Mouse (Mus musculus) midbrain, embryonic 12.5 days (tissue): ENCODE results near the gene Spink4. TPM values are rescaled to one million over a fixed set of nuclear protein-coding genes. Genes with fewer than 3 reads are reported as not detected.

Source experiments
- ATAC-seq: fragments of 200-750 bp; cut with Nextera tagmentation; 2 replicates; pipeline ENCODE4 v1.8.0; 2017; ENCODE audit warnings: low read depth, moderate TSS enrichment, moderate library complexity; ENCODE audit not compliant: low FRiP score
- H3K27ac ChIP-seq: fragments of 300-500 bp; sonication (generic); replicated peaks from 2 replicates; pipeline ENCODE4 v1.5.1; 2016; ENCODE audit warnings: mild to moderate bottlenecking
- H3K27me3 ChIP-seq: fragments of 300-500 bp; sonication (generic); 2 replicates; pipeline ENCODE4 v1.6.1; 2016; ENCODE audit warnings: mild to moderate bottlenecking
- H3K36me3 ChIP-seq: fragments of 300-500 bp; sonication (generic); 2 replicates; pipeline ENCODE4 v1.6.1; 2016
- H3K4me1 ChIP-seq: fragments of 300-500 bp; sonication (generic); 2 replicates; pipeline ENCODE4 v1.6.1; 2016
- H3K4me2 ChIP-seq: fragments of 300-500 bp; sonication (generic); replicated peaks from 2 replicates; pipeline ENCODE4 v1.6.1; 2016; ENCODE audit warnings: mild to moderate bottlenecking, moderate library complexity
- H3K4me3 ChIP-seq: fragments of 300-500 bp; sonication (generic); 2 replicates; pipeline ENCODE4 v1.5.1; 2016; ENCODE audit warnings: mild to moderate bottlenecking
- H3K9ac ChIP-seq: fragments of 300-500 bp; sonication (generic); replicated peaks from 2 replicates; pipeline ENCODE4 v1.6.1; 2016; ENCODE audit warnings: mild to moderate bottlenecking, moderate library complexity
- H3K9me3 ChIP-seq: fragments of 300-500 bp; sonication (generic); 2 replicates; pipeline ENCODE4 v1.6.1; 2016; ENCODE audit warnings: mild to moderate bottlenecking
- WGBS: fragments of 180-500 bp; shearing (Covaris S2); methylation state at CpG from one replicate; pipeline ENCODE4 v1.1.7; 2016; 5-methylcytosine and 5-hydroxymethylcytosine counted together
- polyA plus RNA-seq: library from polyadenylated mRNA; unstranded; fragments of >200 nt; fragmentation: Nextera tagmentation; extraction: Ambion mirVana; gene quantifications from 2 replicates; pipeline ENCODE4 v1.2.1, GENCODE M21; 2016

Spink4 gene
- polyA plus RNA-seq, 1 experiment from 2014 or later: not detected

GRCm38 (mm10) chr4:40943651-40944050 is 23.8 kb downstream of the Spink4 start:
- H3K9me3 ChIP-seq: no peaks in the 10 kb centered on the region
- no peak overlapping the region for H3K9ac ChIP-seq
- H3K36me3 ChIP-seq: peaks cover 71% of the 10 kb centered on the region
- no peak overlapping the region for H3K27ac ChIP-seq
- H3K4me2 ChIP-seq: no peak overlapping the region
- H3K27me3 ChIP-seq: no peaks in the 10 kb centered on the region
- no peak overlapping the region for H3K4me3 ChIP-seq
- ATAC-seq: no peak
- peaks cover 14% of the 10 kb centered on the region for H3K4me1 ChIP-seq
- WGBS: over 99% methylated on average over 5 of the region's 5 CpGs

- H3K9ac ChIP-seq: peak overlapping the region; percentile 84
- peaks cover 22% of the 10 kb centered on the region for H3K4me1 ChIP-seq
- peaks cover 52% of the 10 kb centered on the region for H3K36me3 ChIP-seq
- WGBS: 91% methylated on average over 7 of the region's 7 CpGs
- no peak overlapping the region for H3K27ac ChIP-seq
- ATAC-seq: no peak
- H3K4me3 ChIP-seq: peak overlapping the region; percentile 77
- no peaks in the 10 kb centered on the region for H3K9me3 ChIP-seq
- peak overlapping the region; percentile 84 for H3K4me2 ChIP-seq
- no peaks in the 10 kb centered on the region for H3K27me3 ChIP-seq
Observed at GRCm38 (mm10) chr4:40946516-40947121, 26.8 kb downstream of the Spink4 start.

- Histone ChIP-seq H3K4me1 (peaks cover 22% of the 10 kb centered on the region), H3K4me3 (peak overlapping the region; percentile 77), H3K27me3 (no peaks in the 10 kb centered on the region), H3K36me3 (peaks cover 50% of the 10 kb centered on the region), H3K27ac (peak overlapping the region; percentile 88), H3K9ac (peak overlapping the region; percentile 84), H3K4me2 (peak overlapping the region; percentile 84), H3K9me3 (no peaks in the 10 kb centered on the region)
- peak; percentile 20; the same call in 1 of the 2 replicates for ATAC-seq
- WGBS: under 1% methylated on average over 40 of the region's 40 CpGs
Observed at GRCm38 (mm10) chr4:40947565-40948159, 27.8 kb downstream of the Spink4 start.

GRCm38 (mm10) chr4:40948160-40948708 is 28.4 kb downstream of the Spink4 start, which contains the start of the genes Bag1 and Chmp5:
Gene Bag1, minus strand, starts transcription at chr4:40948294.
Gene Chmp5, plus strand, starts transcription at chr4:40948407.
- H3K9ac ChIP-seq: peak within 1 kb of the TSS; percentile 84
- peak; percentile 98 for ATAC-seq
- H3K4me3 ChIP-seq: peak within 1 kb of the TSS; percentile 77
- H3K36me3 ChIP-seq: peaks cover 50% of the 10 kb centered on the region
- WGBS: under 1% methylated on average over 50 of the region's 50 CpGs
- H3K27me3 ChIP-seq: no peaks in the 10 kb centered on the region
- H3K27ac ChIP-seq: peak within 1 kb of the TSS; percentile 88
- H3K4me2 ChIP-seq: peak within 1 kb of the TSS; percentile 90
- H3K4me1 ChIP-seq: peaks cover 22% of the 10 kb centered on the region
- H3K9me3 ChIP-seq: no peaks in the 10 kb centered on the region

- H3K27ac ChIP-seq: no peak overlapping the region
- WGBS: 92% methylated on average over 1 of the region's 1 CpGs
- H3K9me3 ChIP-seq: no peaks in the 10 kb centered on the region
- no peak for ATAC-seq
- H3K27me3 ChIP-seq: no peaks in the 10 kb centered on the region
- H3K4me2 ChIP-seq: no peak overlapping the region
- H3K36me3 ChIP-seq: peaks cover 62% of the 10 kb centered on the region
- no peak overlapping the region for H3K9ac ChIP-seq
- peaks cover 9% of the 10 kb centered on the region for H3K4me1 ChIP-seq
- H3K4me3 ChIP-seq: no peak overlapping the region
Observed at GRCm38 (mm10) chr4:40953521-40953920, 33.7 kb downstream of the Spink4 start.

GRCm38 (mm10) chr4:40955942-40956341 is 36.1 kb downstream of the Spink4 start:
- Histone ChIP-seq H3K4me1 (no peaks in the 10 kb centered on the region), H3K4me3 (no peak overlapping the region), H3K9me3 (no peaks in the 10 kb centered on the region), H3K27ac (no peak overlapping the region), H3K4me2 (no peak overlapping the region), H3K9ac (no peak overlapping the region), H3K36me3 (peaks cover 82% of the 10 kb centered on the region), H3K27me3 (no peaks in the 10 kb centered on the region)
- ATAC-seq: no peak
- 87% methylated on average over 6 of the region's 6 CpGs for WGBS

GRCm38 (mm10) chr4:40963536-40963935 is 43.7 kb downstream of the Spink4 start:
- ATAC-seq: no peak
- Histone ChIP-seq H3K27ac (no peak overlapping the region), H3K4me2 (no peak overlapping the region), H3K9me3 (no peaks in the 10 kb centered on the region), H3K36me3 (peaks cover 82% of the 10 kb centered on the region), H3K9ac (no peak overlapping the region), H3K4me3 (no peak overlapping the region), H3K4me1 (no peaks in the 10 kb centered on the region), H3K27me3 (no peaks in the 10 kb centered on the region)
- WGBS: 93% methylated on average over 3 of the region's 3 CpGs

- H3K27ac ChIP-seq: no peak overlapping the region
- H3K27me3 ChIP-seq: no peaks in the 10 kb centered on the region
- H3K9me3 ChIP-seq: no peaks in the 10 kb centered on the region
- H3K36me3 ChIP-seq: peaks cover 33% of the 10 kb centered on the region
- no peak overlapping the region for H3K4me3 ChIP-seq
- WGBS: 88% methylated on average over 4 of the region's 4 CpGs
- no peak for ATAC-seq
- no peak overlapping the region for H3K4me2 ChIP-seq
- peaks cover 14% of the 10 kb centered on the region for H3K4me1 ChIP-seq
- H3K9ac ChIP-seq: no peak overlapping the region
Observed at GRCm38 (mm10) chr4:40969161-40969560, 49.3 kb downstream of the Spink4 start.

GRCm38 (mm10) chr4:40969781-40970591 is 50.1 kb downstream of the Spink4 start:
- WGBS: 16% methylated on average over 11 of the region's 13 CpGs
- Histone ChIP-seq H3K27me3 (no peaks in the 10 kb centered on the region), H3K4me1 (peaks cover 14% of the 10 kb centered on the region), H3K9ac (peak overlapping the region; percentile 91), H3K9me3 (no peaks in the 10 kb centered on the region), H3K4me2 (peak overlapping the region; percentile 85), H3K27ac (peak overlapping the region; percentile 86), H3K4me3 (peak overlapping the region; percentile 97), H3K36me3 (peaks cover 26% of the 10 kb centered on the region)
- peak; percentile 53 for ATAC-seq

- peak overlapping the region; percentile 85 for H3K4me2 ChIP-seq
- peak overlapping the region; percentile 97 for H3K4me3 ChIP-seq
- H3K4me1 ChIP-seq: peaks cover 14% of the 10 kb centered on the region
- peak overlapping the region; percentile 86 for H3K27ac ChIP-seq
- H3K9ac ChIP-seq: peak overlapping the region; percentile 91
- no peaks in the 10 kb centered on the region for H3K9me3 ChIP-seq
- no peaks in the 10 kb centered on the region for H3K27me3 ChIP-seq
- H3K36me3 ChIP-seq: peaks cover 21% of the 10 kb centered on the region
- WGBS: 0% methylated on average over 16 of the region's 16 CpGs
- no peak for ATAC-seq
Observed at GRCm38 (mm10) chr4:40970592-40970841, 50.7 kb downstream of the Spink4 start.

- Histone ChIP-seq H3K36me3 (peaks cover 16% of the 10 kb centered on the region), H3K27me3 (no peaks in the 10 kb centered on the region), H3K4me3 (peak within 1 kb of the TSS; percentile 97), H3K4me1 (peaks cover 14% of the 10 kb centered on the region), H3K9me3 (no peaks in the 10 kb centered on the region), H3K9ac (peak within 1 kb of the TSS; percentile 91), H3K27ac (peak within 1 kb of the TSS; percentile 86), H3K4me2 (peak within 1 kb of the TSS; percentile 85)
- peak; percentile 94 for ATAC-seq
- under 1% methylated on average over 81 of the region's 85 CpGs for WGBS
Observed at GRCm38 (mm10) chr4:40970842-40971701, 51.2 kb downstream of the Spink4 start, which contains the start of gene Nfx1. Gene Nfx1, plus strand, starts transcription at chr4:40970906.
